Mouse (Mus musculus) embryo, embryonic 11 days (tissue): ENCODE data around the gene Fto.

Experiments used
- DNase-seq: peaks from one replicate; pipeline ENCODE4 v3.0.0-alpha.2; 2015

Gene Fto

DNA sequence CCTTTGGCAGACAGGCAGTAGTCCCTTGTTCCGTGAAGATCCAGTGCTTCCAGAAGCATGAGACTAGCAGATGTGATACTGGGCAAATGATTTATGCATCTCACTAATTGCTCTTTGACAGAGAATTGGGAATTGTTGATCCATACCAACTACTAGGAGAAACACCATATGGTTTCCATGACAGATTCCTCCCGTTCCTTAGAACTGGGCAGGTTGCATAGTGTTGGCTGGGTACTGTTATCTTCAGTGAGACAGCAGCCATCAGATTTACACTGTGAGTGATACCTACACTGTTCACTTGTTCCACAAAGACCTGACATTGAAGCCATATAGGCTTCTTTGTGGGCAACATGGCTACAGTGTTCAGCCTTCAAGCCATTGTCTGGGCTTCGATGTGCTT, 191.0 kb downstream of the Fto start:
- DNase-seq = no peak

DNA sequence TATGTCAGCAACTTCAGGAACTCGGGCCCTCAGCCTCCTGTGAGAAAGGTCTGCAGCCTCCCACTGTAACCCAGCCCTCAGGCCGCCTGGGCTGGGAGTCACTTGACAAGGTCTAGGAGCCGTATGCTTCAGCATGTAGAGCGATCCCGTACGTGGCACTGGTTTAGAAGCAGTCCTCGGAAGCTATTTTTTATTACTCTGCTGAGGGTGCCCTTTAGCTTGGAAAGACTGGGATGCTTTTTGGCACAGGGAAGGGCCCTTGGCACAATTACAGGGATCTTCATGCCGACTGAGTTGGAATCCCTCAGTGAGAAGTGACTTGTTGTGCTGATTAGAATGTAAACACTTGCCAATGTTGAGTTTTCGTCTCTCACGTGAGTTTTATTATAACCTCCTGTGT, 191.6 kb downstream of the Fto start:
- no peak for DNase-seq

DNA sequence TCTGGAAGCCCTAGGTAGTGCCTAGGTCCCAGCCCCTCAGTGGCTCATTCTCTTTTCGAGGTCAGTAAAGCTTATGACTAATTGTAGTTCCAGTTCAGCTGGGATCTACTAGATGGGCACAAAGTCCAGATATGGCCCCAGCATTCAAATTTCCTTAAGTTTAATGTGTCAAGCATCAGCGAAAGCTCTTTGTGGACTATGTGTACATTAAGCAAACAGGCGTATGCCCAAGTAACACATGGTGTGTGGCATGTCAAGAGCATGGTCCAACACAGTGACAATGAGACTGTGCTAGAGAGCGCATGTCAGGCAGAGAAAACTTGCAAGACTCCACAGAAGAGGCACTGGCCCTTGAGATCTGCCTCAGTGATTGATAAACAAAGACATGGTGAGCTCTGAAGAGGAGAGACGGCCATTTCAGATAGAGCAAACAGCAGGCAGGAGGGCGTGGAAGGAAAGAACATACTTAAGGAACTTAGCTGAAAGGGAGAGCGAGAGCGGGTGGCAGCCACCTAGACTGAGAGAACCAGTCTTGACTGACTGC, 192.2 kb downstream of the Fto start:
- no peak for DNase-seq

DNA sequence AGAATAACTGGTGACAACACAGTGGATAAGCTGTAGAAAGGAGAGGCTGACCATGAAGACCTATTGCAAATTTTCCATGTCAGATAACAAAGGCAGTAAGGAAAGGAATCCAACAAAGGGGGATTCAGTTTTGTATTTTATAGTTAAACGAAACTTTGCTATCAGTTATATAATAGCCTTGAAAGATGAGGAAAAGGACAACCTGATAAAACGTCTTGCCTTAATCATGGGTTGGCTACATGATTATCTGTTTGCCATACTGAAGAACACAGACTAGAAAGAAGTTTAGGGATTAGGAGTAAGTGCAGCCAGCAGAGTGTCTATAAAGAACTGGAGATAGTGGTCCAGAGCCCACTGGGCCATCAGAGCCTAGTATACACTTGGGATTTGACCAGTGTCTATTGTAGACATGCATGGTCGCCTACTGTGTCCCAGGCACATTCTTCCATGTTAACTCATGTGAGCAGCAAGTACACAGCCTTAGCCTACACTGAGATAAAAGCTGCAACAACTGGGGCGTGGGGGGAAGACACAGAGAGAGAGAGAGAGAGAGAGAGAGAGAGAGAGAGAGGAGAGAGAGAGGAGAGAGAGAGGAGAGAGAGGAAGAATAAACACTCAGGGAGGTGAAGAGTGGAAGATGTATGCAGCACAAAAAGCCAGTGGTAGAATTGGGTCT, 192.8 kb downstream of the Fto start:
- no peak for DNase-seq

DNA sequence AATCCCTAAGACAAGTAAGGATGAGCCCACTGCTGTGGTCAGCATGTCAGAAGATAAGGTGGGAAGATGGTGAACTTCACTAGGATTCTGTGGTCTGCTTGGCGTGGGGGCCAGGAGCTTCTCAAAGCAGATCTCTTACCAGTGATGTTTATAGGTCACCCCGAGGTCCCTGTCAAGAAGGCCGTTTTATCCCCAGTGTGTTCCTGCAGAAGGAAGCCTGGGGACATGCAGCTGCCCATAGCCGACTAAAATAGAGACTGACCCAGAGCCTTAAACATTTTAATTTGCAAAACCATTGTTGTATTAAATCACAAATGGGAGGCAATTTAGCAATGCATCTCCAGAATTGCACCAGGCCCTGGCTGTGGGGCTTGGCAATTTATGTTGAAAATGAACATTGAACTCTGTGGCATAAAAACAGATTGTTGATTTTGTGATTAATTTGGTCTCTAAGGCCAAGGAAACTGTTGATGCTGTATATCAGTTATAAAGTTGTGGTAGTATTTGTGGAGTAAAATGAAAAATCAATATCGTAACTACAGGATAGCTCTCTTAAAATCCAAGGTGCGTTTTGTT, 193.4 kb downstream of the Fto start:
- DNase-seq = no peak

DNA sequence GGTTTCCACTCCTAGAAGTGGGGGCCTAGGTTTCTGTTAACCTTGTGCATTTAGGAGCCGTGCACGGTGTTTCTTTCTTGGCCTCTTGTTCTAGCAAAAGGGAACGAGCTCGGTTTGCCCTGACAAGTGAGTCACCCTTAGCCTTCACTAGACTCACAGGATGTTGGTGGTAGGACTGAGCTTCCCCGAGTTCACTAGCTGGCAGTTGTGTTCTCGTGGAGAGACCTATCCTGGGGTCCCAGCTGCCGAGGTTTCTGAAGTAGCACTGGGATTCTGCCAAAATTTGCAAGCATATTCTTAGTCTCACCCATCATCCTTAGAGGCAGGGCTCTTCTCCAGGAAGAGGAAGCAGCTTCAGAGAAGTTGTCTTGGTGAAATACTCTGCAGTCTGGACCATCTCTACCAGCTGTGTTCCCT, 194.4 kb downstream of the Fto start:
- DNase-seq = no peak

DNA sequence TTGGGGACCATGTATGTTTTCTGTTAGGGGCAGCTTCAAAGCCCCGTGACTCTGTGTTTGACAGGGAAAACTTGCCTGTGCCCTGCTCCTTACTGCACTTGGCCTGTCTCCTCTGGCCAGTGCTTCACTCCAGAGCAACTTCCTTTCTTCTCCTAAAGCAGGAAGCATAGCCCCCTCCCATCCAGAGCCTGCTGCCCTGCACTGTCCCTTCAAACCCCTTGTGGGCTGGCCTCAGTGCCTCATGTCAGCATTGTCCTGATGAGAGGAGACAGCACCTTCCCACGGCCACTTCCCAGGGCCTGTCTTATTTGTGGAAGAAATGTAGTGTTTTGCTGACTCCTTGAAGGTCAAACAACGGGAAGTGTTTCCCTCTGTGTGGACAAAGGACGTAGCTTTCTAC, 195.0 kb downstream of the Fto start:
- no peak for DNase-seq

DNA sequence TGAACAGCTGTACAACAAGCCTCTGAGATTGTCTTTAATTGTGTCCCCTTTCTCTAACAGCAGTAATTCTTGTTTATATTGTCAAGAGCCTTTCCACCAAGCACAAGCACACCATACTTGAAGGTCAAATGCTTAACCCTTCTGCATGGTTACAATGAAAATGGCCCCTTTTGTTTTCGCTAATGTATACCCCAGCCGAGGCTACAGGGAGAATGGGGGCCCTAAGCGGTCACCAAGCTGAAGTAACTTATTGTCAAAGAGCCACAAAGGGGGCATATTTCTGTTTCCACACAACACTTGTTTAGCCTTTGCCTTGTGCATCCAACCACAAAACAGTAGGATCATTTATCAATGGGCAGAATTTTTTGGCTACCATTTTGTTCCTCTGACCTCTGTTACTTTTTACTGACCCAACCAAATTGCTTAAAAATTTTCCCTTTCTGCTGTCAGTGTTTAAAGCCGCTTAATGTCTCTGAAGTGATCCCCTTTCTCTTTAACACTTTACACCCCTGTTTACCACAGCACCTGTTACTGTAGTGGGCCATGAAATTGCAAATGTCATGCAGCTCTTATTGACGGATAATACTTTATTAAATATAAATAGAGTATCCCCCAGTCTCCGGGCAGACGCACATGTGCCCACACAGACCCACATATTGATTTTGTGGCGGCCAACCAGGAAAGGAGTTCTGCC, 196.0 kb downstream of the Fto start:
- DNase-seq = no peak

DNA sequence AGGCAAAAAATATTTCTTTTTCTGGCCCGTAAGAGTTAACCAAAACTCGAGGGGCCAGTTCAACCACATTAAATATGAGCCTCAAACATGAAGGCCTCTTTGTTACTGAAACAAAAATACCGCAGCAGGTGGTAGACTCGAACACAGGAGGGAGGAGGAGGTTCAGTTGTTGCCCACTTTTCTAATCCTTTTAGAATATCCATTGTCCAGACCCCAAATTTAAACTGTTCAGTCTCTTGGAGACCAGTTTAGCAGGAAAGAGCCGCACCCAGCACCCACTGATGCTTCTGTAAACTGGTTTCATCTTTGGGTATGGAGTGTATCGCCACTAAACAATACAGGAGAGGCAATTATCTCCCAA, 196.6 kb downstream of the Fto start:
- DNase-seq = no peak

DNA sequence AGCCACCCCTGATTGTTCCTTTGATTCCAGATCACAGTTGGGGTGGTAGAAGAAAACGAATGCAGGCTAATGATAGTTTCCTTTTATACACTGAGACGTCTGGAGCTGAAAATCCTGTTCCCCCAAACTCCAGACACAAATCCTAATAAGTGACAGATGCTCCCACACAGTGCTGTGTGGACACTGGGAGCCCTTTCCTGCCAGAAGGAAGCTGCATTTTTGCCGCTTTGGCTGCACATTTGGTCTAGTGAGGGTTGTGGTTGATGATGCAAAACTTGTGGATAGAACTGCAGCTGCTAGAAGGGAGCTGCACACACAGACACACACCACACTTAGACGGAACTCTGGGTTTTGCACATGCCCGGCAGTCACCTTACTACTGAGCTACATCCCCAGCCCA, 197.4 kb downstream of the Fto start:
- no peak for DNase-seq

DNA sequence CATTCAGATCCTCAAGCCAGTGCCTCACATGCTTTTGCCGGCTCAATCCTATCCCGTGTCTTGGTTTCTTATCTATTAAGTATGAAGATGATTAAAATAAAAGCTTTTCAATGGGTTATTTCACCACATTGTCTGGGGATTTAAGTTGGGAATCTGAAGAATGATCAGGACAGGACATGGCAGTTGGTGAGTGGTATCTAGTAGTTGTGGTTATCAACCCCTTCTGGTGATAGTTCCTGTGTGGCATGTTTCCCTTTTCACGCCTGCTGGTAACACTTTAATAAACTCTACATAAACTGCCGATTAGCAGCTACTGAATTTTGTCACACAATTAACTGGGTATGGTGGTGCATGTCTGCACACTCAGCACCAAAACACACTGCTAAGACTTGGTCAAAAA, 198.6 kb downstream of the Fto start:
- DNase-seq = no peak

DNA sequence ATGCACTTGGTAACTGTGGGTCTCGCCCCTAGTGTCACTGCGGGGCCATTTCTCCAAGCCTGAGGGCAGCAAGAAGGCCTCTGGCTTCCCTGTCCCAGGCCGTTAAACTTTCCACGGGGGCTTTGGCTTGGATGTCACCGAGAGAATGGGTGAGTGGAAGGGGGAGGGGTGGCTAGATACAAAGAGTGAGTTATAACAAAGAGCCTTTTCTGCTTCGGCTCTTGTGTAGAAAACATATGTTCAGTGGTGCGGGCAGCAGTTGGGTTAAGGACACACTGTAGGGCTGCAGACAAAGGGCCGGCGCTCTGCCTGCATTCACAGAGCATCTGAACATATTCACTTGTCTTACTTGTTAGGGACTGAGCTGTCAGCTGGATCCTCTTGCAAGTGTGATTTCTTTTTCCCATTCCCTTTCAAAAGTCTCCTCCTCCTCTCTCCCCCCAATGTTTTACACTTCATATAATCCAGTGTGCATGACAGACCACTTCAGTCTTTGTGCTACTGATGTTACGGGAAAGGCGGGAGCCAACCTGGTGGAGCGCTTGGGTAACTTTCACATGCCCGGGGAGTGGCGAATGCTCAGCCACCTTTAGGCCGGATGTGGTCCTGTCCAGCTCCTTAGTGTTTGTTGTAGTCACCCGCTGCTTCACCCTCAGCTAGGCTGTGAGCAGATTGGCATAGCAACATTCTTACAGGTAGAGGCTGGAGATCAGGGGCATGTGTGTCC, 201.6 kb downstream of the Fto start:
- peak; percentile 75 for DNase-seq

DNA sequence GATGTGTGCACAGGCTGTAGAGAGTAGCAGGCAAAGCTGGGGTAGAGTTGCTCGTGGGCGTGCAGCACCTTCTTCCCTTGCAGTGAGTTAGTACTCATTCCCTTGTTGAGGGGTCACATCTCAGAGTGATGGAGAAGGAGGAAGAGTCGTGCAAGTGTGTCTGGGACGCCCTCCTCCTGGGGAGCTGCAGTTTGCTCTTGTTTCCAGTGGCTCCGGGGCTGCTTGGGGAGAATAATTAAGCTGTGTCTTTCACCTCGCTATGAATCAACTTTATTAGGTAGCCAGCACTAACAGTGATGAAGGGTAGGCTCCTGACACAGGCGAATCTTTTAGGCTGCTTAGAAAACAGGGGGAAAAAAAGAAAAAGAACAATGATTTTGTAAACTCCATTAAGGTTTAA, 203.1 kb downstream of the Fto start:
- no peak for DNase-seq

DNA sequence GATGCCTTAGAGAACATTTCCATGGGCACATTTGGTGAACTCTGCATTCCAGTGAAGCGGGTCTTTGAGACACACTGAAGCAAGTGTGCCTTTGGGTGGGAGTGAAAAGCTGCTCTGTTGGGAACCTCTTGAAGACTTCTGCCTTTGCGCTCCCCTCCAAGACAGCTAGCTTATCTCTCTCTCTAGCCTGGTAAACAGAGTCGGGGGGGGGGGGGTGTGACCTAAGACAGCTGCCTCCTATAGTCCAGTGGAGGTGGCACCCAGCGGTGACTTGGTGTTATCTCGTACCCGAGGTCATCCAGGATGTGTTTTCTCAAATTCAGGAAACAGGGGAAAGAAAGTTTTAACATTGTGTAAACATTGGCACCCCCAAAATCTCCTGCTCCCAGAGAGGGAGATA, 204.8 kb downstream of the Fto start:
- DNase-seq = no peak

DNA sequence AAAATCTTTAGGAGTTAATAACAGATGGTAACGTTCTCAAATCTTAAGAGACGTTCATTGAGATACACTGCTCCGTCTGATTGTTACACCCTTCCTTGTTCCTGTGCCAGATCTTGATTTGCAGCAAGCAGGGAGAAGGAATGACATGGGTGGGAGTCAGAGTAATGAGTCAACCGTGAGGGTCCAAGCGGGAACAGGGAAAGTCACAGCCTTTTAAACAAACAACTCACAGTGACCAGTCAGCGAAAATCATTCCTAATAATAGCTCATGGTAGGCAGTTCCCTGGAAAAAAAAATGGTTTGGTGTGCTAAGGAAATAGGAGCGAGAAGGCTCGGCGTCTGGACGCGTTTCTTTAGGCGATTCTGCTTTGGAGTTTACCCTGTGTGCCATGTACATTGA, 208.9 kb downstream of the Fto start:
- no peak for DNase-seq

DNA sequence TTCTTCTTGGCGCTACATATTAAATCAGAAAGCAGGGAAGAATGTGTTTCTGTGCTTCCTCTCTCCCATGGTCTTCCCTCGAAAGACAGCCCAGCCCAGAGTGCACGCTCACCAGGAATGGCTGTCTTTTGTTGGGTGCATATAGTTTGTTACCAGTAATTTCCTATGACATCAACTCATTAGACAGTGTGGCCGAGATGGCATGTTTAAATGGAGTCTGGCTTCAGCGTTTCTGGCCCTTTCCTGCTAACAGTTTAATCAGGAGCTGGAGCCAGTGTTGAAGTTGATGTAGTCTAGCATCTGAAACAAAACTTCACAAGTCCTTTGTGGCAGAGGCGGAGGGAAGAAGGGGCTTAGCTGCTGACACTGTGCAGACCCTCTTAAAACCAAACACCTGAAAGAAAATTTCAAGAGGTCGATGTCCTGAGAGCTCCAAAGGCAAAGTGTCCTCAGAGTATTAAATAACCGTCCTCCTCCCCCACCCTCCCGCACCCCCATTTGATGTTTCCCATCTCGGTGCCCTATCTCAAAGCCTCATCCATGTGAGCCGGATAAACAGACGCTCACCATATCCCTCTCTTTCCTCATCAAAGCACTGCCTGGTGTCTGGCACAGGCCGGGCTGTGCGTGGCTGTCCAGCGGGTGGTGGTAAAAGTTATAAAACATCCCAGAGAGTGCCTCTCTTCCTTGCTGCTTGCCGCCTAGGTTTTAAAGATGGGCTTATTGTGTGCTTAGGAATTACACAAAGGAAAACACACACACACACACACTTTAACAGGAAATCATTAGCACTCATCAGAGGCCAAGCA, 210.9 kb downstream of the Fto start:
- no peak for DNase-seq

DNA sequence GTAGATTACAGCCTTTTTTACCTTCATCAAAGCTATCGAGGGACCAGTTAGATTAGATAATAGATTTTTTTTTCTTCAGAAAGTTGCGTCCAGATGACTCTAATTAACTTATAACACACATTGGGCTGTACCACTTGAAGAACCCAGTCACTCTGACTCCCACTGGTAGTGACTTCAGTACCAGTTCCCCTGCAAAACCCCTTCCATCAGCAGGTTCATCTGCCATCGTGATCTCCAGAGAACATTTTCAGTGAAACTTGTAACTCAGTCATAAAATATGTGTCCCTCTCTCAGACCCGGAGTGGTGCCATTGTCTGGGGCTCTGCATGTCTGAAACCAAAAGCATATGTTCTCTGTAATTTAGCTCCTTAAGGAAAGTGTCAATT, 211.5 kb downstream of the Fto start:
- no peak for DNase-seq

DNA sequence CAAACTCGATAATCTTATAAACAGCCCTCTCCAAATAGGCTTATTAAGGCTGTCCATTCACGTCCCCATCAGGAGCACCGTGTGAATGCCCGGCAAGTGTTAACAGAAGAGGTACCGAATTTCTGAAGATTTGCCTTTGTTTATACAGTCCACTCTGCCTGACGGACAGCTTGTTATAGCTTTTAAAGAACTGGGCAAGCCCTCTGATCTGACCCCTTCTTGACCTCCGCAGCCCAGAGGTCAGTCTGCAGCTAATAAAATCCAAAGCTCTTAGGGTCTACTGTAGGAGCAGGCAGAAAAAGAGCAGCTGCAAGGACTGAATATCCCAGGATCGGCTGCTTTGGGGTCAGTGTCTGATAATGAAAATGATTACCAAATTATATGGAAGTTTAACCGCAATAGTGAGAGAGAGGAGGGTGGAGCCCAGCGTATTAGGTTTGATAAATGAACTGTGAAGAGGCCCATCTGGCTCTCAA, 212.1 kb downstream of the Fto start:
- peak; percentile 80 for DNase-seq

DNA sequence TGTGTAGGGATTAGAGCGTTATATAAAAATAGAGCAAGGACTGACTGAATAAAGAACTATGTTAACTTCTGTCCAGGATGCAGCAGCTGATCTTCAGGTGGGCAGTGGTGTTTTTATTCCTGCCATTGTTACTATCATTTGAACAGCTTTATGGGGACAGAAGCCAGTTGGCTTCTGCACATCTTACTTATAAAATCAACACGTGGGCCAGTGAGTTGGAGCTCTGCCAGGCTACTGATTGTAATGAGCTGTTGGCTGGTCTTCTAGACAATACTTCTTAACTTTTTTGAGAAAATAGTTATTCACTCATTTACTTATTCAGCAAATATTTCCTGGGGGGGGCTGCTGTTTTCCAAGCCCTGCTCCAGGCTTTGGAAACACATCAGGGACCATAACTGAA, 215.6 kb downstream of the Fto start:
- DNase-seq = no peak

DNA sequence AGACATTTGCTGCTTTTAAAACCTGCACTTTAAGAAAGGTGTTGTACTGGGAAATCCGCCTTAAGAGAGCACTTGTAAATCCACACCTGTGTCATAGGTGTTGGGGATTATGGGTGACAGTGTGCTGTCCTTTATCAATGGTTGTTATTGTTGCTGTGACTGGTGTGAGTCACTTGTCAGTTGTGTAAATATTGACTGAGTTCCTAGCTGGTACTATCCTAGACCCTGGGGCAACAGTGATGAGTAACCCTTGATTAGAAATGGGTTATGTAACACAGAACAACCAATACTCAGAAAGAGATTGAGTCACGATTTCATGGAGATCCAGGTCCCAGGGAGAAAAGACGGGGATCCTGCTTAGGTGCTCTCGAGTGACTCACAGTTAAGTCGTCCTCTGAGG, 216.4 kb downstream of the Fto start:
- no peak for DNase-seq

DNA sequence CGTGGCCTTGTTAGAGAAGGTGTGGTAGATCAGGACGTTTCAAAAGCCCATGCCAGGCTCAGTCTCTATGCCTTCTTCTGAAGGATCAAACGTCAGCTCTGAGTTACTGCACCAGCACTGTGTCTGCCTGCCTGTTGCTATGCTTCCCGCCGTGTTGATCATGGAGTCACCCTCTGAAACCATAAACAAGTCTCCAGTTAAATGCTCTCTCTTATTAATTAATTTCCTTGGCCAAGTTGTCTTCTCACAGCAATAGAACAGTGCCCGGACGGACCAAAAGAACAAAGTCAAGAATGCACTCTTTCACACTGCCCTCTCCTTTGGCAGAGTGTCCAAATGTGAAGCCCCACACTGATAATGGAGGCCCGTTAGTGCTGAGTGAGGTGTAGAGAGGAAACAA, 217.3 kb downstream of the Fto start:
- DNase-seq = no peak

DNA sequence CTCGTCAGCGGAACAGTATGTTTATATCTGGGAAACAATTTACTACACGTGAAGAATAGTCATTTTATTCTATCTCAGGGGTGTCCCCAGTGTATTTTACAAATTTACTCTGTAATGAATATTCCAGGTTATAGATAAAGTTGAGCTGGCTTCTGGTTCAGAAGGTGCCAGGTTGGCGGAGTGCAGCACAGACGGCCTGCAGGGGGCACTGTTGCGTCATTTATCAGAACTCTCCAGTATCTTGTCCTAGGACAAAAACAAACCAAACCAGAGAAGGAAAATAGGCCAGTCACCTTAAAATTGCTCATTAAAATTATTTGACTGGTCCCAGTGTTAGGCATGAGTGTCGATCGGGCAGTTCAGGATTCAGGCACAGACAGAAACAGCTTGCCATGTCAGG, 218.6 kb downstream of the Fto start:
- peak; percentile 84 for DNase-seq
